Mouse (Mus musculus): ENCODE data around the gene Spc24.

GRCm38 (mm10) chr9:21736580-21736979, 23.5 kb downstream of the Spc24 start:
- TF ChIP-seq MAX (IDR thresholded peaks at IDR 0.05) = no peak
- no peak for TF ChIP-seq CTCF (IDR thresholded peaks at IDR 0.05; ENCODE audit: control insufficient read depth, insufficient read depth, insufficient read length)
- TF ChIP-seq CEBPB (IDR thresholded peaks at IDR 0.05; ENCODE audit: low read depth) = no peak

Data from C2C12 (cell line).